Mouse (Mus musculus) brain, embryonic 14.5 days (tissue): ENCODE results near the gene Camta1. TPM values are rescaled to one million over a fixed set of nuclear protein-coding genes. Genes with fewer than 3 reads are reported as not detected.

Source experiments
- DNase-seq: peaks from one replicate; pipeline ENCODE4 v3.0.0-alpha.2; 2011; ENCODE audit warnings: low read depth
- CTCF ChIP-seq: fragments of 200-500 bp; IDR thresholded peaks from 2 replicates; pipeline ENCODE4 v1.5.1; 2012; ENCODE audit warnings: inconsistent platforms, mild to moderate bottlenecking, moderate library complexity, borderline replicate concordance; ENCODE audit not compliant: insufficient read depth, insufficient read length; ENCODE audit errors: extremely low read depth
- POLR2A ChIP-seq: fragments of 200-500 bp; IDR thresholded peaks from 2 replicates; pipeline ENCODE4 v1.6.1; 2012; ENCODE audit warnings: mild to moderate bottlenecking, inconsistent platforms, borderline replicate concordance; ENCODE audit not compliant: poor library complexity, insufficient read depth, insufficient read length, severe bottlenecking; ENCODE audit errors: extremely low read depth
- polyA plus RNA-seq: library from polyadenylated mRNA; depleted of rRNA; stranded (reverse); fragments of >200 nt; gene quantifications from 2 replicates; pipeline ENCODE4 v1.2.3, GENCODE M21; 2012

Gene Camta1
- polyA plus RNA-seq, 1 experiment, result 92.9 TPM

GRCm38 (mm10) chr4:151898600-151899245 is 37.0 kb upstream of the Camta1 start:
- peak; percentile 59 for DNase-seq
- no peak for TF ChIP-seq CTCF
- no peak for TF ChIP-seq POLR2A

DNA sequence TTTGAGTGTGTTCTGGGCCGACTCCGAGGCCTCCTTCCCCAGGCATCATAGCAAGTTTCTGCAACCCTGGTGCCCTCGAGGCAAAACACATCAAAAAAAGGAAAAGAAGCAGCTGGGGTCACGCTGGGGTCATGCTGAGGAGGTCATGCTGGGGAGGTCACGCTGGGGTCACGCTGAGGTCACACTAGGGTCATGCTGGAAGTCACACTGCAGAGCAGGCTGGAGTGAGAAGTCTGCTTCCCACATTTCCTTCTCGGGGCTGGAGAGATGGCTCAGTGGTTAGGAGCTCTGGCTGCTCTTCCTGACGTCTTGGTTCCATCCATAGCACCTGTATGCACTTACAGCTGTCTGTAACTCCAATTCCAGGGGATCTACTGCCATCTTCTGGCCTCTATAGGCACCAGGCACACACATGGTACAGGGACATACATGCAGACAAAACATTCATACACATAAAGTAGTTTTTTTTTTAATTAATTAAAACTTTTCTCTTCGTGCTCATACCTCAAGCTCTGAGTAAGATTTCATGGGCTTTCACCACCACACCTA is 35.5 kb upstream of the Camta1 start:
- no peak for TF ChIP-seq POLR2A
- no peak for TF ChIP-seq CTCF

DNA sequence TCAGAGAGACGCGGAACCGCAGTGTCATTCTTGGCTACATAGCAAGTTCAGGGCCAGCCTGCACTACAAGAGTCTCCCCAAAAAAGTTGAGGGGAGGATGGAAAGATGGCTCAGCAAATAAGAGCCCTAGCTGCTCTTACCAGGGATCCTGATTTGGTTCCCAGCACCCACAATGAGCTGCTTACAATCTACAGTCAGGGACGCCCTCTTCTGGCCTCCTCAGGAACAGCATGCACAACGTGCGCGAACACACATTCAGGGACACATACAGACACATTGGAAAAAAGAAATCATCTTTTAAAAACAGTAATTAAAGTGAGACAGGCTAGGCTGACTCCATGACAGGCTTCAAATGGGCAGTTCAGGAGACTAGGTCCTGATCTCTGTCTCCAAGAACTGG is 33.9 kb upstream of the Camta1 start:
- no peak for TF ChIP-seq POLR2A
- no peak for TF ChIP-seq CTCF
- no peak for DNase-seq

More for the DNA sequence above, 35.5 kb upstream of the Camta1 start:
- DNase-seq, result no peak

GRCm38 (mm10) chr4:151894926-151895325 is 33.2 kb upstream of the Camta1 start:
- no peak for DNase-seq
- TF ChIP-seq POLR2A, result no peak
- no peak for TF ChIP-seq CTCF

DNA sequence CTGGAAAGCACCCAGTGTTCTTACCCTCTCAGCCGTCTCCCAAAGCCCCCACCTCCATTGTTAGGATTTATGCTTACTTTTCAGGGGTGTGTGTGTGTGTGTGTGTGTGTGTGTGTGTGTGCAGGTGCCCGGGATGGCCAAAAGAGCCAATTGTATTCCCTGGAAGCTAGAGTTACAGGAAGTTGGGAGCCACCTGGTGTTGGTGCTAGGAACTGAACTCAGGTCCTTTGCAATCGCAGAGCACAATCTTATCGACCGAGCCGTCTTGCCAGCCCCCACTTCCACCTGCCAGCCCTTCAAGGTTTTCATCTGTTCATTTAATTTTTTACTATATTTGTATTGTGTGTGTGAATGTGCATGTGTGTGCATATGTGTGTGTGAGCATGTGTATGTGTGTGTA is 31.6 kb upstream of the Camta1 start:
- TF ChIP-seq POLR2A (no peak), CTCF (peak; percentile 42; the same call in 1 of the 2 replicates)
- no peak for DNase-seq

DNA sequence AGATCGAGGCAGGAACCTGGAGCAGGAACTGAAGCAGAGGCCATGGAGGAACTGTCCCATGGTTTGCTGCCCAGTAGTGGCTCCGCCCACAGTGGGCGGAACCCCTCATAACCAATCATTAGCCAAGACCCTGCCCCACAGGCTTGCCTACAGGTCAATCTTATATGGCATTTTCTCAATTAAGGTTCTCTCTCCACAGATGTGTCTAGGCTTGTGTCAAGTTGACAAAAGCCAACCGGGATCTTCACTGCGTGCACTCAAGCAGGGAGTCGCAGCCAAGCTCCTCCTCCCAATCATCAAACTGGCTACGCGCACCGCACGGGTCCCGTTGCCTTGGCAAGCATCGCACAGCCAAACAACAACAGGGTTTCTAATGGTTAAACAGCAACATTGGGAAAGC is 19.9 kb upstream of the Camta1 start:
- no peak for DNase-seq
- no peak for TF ChIP-seq CTCF
- no peak for TF ChIP-seq POLR2A

DNA sequence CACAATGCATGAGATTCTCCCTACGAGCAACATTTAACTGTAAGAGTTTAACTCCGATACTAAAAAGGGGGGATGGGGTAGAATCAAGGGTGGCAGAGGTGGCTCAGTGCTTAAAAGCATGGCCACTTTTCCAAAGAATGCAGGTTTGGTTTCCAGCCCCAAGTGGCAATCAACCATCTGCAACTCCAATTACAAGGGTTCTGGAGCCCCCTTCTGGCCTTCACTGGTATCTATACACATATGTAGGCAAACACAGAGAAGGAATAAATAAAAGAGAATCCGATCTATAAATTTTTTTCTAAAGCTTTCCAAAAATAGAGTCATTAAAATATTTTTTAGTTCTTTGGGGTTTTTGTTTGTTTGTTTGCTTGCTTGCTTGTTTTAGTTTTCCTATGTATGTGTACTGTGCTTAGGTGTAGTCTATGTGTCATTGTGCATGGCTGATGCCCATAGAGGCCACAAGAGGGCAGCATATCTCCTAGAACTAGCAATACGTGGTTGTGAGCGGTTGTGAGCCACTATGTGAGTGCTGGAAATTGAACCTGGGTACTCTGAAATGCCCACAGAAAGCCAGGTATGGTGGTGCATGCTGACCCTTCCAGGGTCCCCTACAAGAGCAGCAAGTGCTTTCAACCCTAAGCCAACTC is 18.5 kb upstream of the Camta1 start:
- peak; percentile 36; the same call in 1 of the 2 replicates for TF ChIP-seq CTCF
- no peak for TF ChIP-seq POLR2A
- DNase-seq, result no peak

- peak; percentile 46 for DNase-seq
- TF ChIP-seq CTCF (no peak), POLR2A (no peak)
Observed at GRCm38 (mm10) chr4:151876400-151876799, 14.7 kb upstream of the Camta1 start.

- no peak for DNase-seq
- TF ChIP-seq CTCF (no peak), POLR2A (no peak)
Observed at GRCm38 (mm10) chr4:151863511-151863910, 1.8 kb upstream of the Camta1 start.

- TF ChIP-seq CTCF (no peak), POLR2A (peak; percentile 63; the same call in 1 of the 2 replicates)
- DNase-seq, result no peak
Observed at GRCm38 (mm10) chr4:151861471-151861805, 238 bp downstream of the Camta1 start.

DNA sequence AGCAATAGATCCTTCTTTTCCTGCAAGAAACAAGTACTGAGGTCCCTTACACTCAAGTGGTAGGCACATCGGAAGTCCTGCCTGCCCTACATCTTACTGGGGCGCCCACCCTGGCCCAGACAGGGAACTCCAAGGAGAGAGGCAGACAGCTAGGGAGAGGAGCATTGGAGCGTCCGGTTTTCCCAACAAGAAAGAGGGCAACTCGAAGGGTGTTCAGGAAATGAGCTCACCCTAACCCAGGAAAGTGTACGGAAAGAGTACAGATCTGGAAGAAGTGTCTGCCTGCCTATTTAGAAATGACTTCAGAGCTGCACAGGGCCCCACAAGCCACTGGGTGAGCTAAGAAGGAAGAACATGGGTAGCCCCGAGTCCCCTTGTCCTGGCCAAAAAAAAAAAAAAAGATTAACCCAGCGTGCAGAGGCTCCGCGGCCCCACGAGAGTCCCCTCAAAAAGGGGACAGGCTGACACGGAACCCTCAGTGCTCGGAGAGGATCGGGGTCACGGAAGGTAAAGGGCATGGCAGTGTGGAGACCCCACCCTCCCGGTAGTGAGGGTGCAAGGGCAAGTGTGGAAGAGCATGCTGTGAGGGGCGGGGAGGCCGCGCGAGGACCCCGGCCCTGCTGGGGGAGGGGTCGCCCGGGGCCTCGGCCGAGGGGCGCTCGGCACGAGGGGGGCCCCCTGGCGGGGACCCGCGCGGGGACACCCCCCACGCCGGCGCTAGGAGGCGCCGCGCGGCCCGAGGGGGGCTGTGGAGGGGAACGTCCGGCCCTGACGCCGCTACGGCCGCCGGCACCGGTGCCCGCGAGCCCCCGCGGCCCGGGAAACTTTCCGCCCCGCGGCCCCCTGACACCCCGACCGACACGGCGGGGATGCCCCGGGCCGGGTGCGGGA is 990 bp downstream of the Camta1 start:
- peak; percentile 23 for DNase-seq
- 0 out of 2 replicates have a peak, but pooled peaks have one; percentile 2 for TF ChIP-seq CTCF
- TF ChIP-seq POLR2A, result no peak
